Mouse (Mus musculus): ENCODE data around the gene Pik3r3. TPM values are rescaled to one million over a fixed set of nuclear protein-coding genes. Genes with fewer than 3 reads are reported as not detected.

Pik3r3 gene
- polyA plus RNA-seq, 1 experiment = 5.7 TPM

DNA sequence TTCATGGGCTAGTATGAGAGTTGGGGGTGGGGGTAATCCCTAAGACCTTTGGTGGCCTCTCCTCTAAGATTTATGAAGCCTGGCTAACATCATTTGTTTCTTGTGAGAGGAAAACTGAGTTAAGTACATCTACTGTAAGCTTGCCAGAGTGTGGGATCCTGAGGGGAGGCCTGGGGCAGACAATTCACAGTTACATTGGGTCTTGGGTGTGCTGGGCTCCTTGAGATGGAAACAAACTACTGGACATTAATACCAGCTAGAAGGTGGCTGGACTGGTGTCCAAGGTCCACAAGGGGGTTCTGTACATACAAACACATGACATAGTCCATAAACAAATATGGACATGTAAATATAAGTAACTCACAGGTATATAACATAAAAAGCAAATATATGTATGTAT lies 46.3 kb upstream of the Pik3r3 start:
- Histone ChIP-seq H3K4me2 (ENCODE audit: low read depth) (peak overlapping the region; percentile 68), H3K79me2 (ENCODE audit: control insufficient read depth, insufficient read depth) (no peaks in the 10 kb centered on the region), H3K36me3 (ENCODE audit: control insufficient read depth, insufficient read depth) (no peaks in the 10 kb centered on the region), H3K4me3 (no peak overlapping the region), H3K27me3 (ENCODE audit: control insufficient read depth, insufficient read depth, insufficient read length) (no peaks in the 10 kb centered on the region), H3ac (ENCODE audit: control insufficient read depth, insufficient read length) (no peak overlapping the region)
- no peak for TF ChIP-seq TCF3 (IDR thresholded peaks at IDR 0.05; ENCODE audit: insufficient read length, low read depth)
- no peak for TF ChIP-seq TCF12 (IDR thresholded peaks at IDR 0.05; ENCODE audit: insufficient read depth, poor library complexity, severe bottlenecking)
- no peak for TF ChIP-seq SRF (IDR thresholded peaks at IDR 0.05; ENCODE audit: control insufficient read depth, insufficient read length, low read depth)
- TF ChIP-seq MYOG (IDR thresholded peaks at IDR 0.05; ENCODE audit: control insufficient read depth in 1 of 3, insufficient read depth in 1 of 3, insufficient read length in 2 of 3, low read depth in 2 of 3) = no peak
- TF ChIP-seq CEBPB (IDR thresholded peaks at IDR 0.05; ENCODE audit: insufficient read depth, poor library complexity, severe bottlenecking) = no peak
- no peak for TF ChIP-seq REST (IDR thresholded peaks at IDR 0.05; ENCODE audit: insufficient read depth, insufficient read length)
- no peak for TF ChIP-seq MAX (IDR thresholded peaks at IDR 0.05; ENCODE audit: low read depth)
- TF ChIP-seq POLR2AphosphoS2 (IDR thresholded peaks at IDR 0.05; ENCODE audit: insufficient read length, low read depth) = no peak
- no peak for TF ChIP-seq POLR2A (IDR thresholded peaks at IDR 0.05; ENCODE audit: insufficient read length, low read depth)
- no peak for TF ChIP-seq USF1 (IDR thresholded peaks at IDR 0.05; ENCODE audit: low read depth)
- TF ChIP-seq E2F4 (IDR thresholded peaks at IDR 0.05; ENCODE audit: insufficient read depth) = no peak
- no peak for TF ChIP-seq MYOD1 (IDR thresholded peaks at IDR 0.05; ENCODE audit: control insufficient read depth in 1 of 3, insufficient read length in 2 of 3, low read depth in 2 of 3)

DNA sequence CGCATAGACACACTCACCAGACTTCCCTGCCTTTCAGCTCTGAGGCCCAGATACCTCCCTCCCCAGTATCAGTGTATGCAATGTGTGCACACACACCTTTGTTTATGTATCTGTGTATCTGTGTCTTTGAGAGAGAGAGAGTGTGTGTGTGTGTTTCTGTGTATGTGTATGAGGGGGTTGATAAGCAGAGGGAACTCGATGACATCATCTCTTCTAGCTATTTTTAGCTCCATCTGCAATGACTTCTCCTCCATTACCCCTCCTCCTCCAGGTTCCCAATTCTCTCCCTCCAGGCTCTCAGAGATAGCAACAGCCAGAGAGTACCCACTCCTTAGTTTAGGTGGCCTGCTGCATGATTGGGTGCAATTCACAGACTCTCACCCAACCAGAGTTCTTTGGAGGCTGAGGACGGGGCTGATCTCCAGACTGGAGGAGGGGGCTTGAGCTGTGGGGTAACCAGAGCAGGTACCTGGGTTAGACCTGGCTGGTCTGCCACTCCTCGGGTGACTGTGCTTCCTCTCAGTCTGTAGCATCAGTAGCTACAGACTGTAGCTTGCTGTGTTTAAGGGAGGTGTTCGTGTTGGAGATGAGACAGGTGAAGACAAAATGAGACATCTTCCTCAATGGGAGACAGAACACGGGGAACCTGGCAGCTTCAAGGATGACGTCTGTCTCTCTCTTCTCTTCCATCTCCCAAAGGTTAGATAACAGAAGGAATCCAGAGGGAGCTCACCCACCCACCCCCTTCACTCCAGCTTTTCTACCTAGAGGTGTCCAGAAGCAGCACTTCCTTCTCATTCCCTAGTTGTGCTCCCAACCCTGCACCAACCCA lies 45.5 kb upstream of the Pik3r3 start:
- Histone ChIP-seq H3K4me3 (no peak overlapping the region), H3K36me3 (ENCODE audit: control insufficient read depth, insufficient read depth) (no peaks in the 10 kb centered on the region), H3K27me3 (ENCODE audit: control insufficient read depth, insufficient read depth, insufficient read length) (no peaks in the 10 kb centered on the region), H3K4me2 (ENCODE audit: low read depth) (peak overlapping the region; percentile 68), H3K79me2 (ENCODE audit: control insufficient read depth, insufficient read depth) (no peaks in the 10 kb centered on the region), H3ac (ENCODE audit: control insufficient read depth, insufficient read length) (no peak overlapping the region)
- no peak for TF ChIP-seq TCF12 (IDR thresholded peaks at IDR 0.05; ENCODE audit: insufficient read depth, poor library complexity, severe bottlenecking)
- no peak for TF ChIP-seq E2F4 (IDR thresholded peaks at IDR 0.05; ENCODE audit: insufficient read depth)
- no peak for TF ChIP-seq TCF3 (IDR thresholded peaks at IDR 0.05; ENCODE audit: insufficient read length, low read depth)
- TF ChIP-seq USF1 (IDR thresholded peaks at IDR 0.05; ENCODE audit: low read depth) = no peak
- no peak for TF ChIP-seq MAX (IDR thresholded peaks at IDR 0.05; ENCODE audit: low read depth)
- no peak for TF ChIP-seq CEBPB (IDR thresholded peaks at IDR 0.05; ENCODE audit: insufficient read depth, poor library complexity, severe bottlenecking)
- TF ChIP-seq POLR2A (IDR thresholded peaks at IDR 0.05; ENCODE audit: insufficient read length, low read depth) = no peak
- no peak for TF ChIP-seq REST (IDR thresholded peaks at IDR 0.05; ENCODE audit: insufficient read depth, insufficient read length)
- TF ChIP-seq SRF (IDR thresholded peaks at IDR 0.05; ENCODE audit: control insufficient read depth, insufficient read length, low read depth) = no peak
- TF ChIP-seq MYOG (IDR thresholded peaks at IDR 0.05; ENCODE audit: control insufficient read depth in 1 of 3, insufficient read depth in 1 of 3, insufficient read length in 2 of 3, low read depth in 2 of 3) = no peak
- TF ChIP-seq POLR2AphosphoS2 (IDR thresholded peaks at IDR 0.05; ENCODE audit: insufficient read length, low read depth) = no peak
- no peak for TF ChIP-seq MYOD1 (IDR thresholded peaks at IDR 0.05; ENCODE audit: control insufficient read depth in 1 of 3, insufficient read length in 2 of 3, low read depth in 2 of 3)

DNA sequence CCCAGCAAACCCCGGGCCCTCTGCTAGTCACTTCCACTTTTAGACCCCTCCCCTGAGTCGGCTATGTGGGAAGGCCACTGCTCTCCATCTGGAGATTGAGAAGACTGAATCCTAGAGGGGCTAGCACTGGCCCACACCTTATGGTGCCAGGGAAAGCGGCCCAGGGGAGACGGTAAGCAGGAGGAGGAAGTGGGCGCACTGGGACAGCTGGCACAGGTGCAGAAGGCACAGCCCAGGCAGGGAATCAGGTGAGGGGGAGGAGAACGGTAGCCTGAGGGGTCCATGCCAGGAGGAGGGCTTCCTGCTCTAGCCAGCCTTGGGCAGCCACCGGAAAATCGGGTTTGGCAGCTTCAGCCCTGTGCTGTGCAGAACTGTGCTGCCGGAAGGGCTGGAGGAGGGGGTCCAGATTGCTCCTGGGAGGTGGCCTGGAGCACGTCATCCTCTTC lies 44.9 kb upstream of the Pik3r3 start:
- no peak overlapping the region for H3ac ChIP-seq (ENCODE audit: control insufficient read depth, insufficient read length)
- no peaks in the 10 kb centered on the region for H3K27me3 ChIP-seq (ENCODE audit: control insufficient read depth, insufficient read depth, insufficient read length)
- no peaks in the 10 kb centered on the region for H3K79me2 ChIP-seq (ENCODE audit: control insufficient read depth, insufficient read depth)
- TF ChIP-seq REST (IDR thresholded peaks at IDR 0.05; ENCODE audit: insufficient read depth, insufficient read length) (no peak), MYOG (IDR thresholded peaks at IDR 0.05; ENCODE audit: control insufficient read depth in 1 of 3, insufficient read depth in 1 of 3, insufficient read length in 2 of 3, low read depth in 2 of 3) (peak in 2 of 3 experiments; percentile 29 to 63), SRF (IDR thresholded peaks at IDR 0.05; ENCODE audit: control insufficient read depth, insufficient read length, low read depth) (no peak), USF1 (IDR thresholded peaks at IDR 0.05; ENCODE audit: low read depth) (no peak), MYOD1 (IDR thresholded peaks at IDR 0.05; ENCODE audit: control insufficient read depth in 1 of 3, insufficient read length in 2 of 3, low read depth in 2 of 3) (peak in 1 of 3 experiments; percentile 76)
- H3K36me3 ChIP-seq (ENCODE audit: control insufficient read depth, insufficient read depth) = no peaks in the 10 kb centered on the region
- peak overlapping the region; percentile 68 for H3K4me2 ChIP-seq (ENCODE audit: low read depth)
- no peak overlapping the region for H3K4me3 ChIP-seq

DNA sequence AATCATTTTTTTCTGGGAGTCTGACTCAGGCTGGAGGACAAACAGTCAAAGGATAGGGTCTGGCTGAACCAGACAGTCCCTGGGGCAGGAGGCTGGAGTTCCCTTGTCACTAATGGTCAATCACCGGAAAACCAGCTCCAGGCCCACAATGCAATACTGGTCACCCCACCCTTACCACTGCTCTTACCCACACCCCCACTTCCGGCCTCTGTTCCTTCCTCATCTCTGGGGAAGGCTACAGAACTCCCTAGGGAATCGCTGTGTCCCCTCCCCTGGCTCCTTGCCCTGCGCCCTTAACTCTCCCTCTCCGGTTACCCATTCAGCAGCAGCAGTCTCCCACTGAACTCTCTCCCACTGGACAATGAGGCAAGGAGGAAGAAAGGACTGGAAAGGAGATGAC lies 44.3 kb upstream of the Pik3r3 start:
- Histone ChIP-seq H3K79me2 (ENCODE audit: control insufficient read depth, insufficient read depth) (no peaks in the 10 kb centered on the region), H3K4me3 (no peak overlapping the region), H3K4me2 (ENCODE audit: low read depth) (peak overlapping the region; percentile 68), H3K27me3 (ENCODE audit: control insufficient read depth, insufficient read depth, insufficient read length) (no peaks in the 10 kb centered on the region), H3K36me3 (ENCODE audit: control insufficient read depth, insufficient read depth) (no peaks in the 10 kb centered on the region), H3ac (ENCODE audit: control insufficient read depth, insufficient read length) (no peak overlapping the region)
- TF ChIP-seq SRF (IDR thresholded peaks at IDR 0.05; ENCODE audit: control insufficient read depth, insufficient read length, low read depth) (no peak), TCF3 (IDR thresholded peaks at IDR 0.05; ENCODE audit: insufficient read length, low read depth) (no peak), E2F4 (IDR thresholded peaks at IDR 0.05; ENCODE audit: insufficient read depth) (no peak), CEBPB (IDR thresholded peaks at IDR 0.05; ENCODE audit: insufficient read depth, poor library complexity, severe bottlenecking) (no peak), POLR2A (IDR thresholded peaks at IDR 0.05; ENCODE audit: insufficient read length, low read depth) (no peak), MAX (IDR thresholded peaks at IDR 0.05; ENCODE audit: low read depth) (no peak), TCF12 (IDR thresholded peaks at IDR 0.05; ENCODE audit: insufficient read depth, poor library complexity, severe bottlenecking) (no peak), MYOD1 (IDR thresholded peaks at IDR 0.05; ENCODE audit: control insufficient read depth in 1 of 3, insufficient read length in 2 of 3, low read depth in 2 of 3) (no peak), REST (IDR thresholded peaks at IDR 0.05; ENCODE audit: insufficient read depth, insufficient read length) (no peak), POLR2AphosphoS2 (IDR thresholded peaks at IDR 0.05; ENCODE audit: insufficient read length, low read depth) (no peak), USF1 (IDR thresholded peaks at IDR 0.05; ENCODE audit: low read depth) (no peak)
